In the genomic region with DNA sequence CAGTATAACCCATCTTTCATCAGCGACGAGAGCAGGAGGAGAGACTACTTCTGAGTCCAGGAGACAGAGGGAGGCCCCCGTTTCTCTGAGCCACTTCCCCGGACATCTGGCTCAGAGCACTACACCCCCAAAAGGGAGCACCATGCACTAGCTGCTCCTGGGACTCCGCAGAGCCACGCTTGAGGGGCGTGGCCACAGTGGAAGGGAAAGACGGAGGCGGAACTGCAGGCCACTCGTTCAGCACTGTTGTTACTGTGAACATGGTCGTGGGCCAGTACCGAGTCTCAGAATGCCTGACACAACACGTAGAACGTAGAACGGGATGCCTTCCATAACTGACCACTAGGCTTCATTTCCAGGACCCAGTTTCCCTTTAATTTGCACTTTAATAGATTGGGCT, we compare ENCODE assay signal across 24 mouse cellular contexts. TPM values are rescaled to one million over a fixed set of nuclear protein-coding genes. Genes with fewer than 3 reads are reported as not detected.
A peak's percentile ranks its signal among the peaks of the same experiment; 100 is the strongest.
DNase-seq lines count a peak whose midpoint lies in the region; ATAC-seq and TF ChIP-seq lines count a peak whose summit lies in the region.
"Had no signal": no experiment of that assay in that cellular context is flagged by ENCODE, and none has a peak within 500 bp of the region (broad histone marks: within the 10 kb centered on the region; RNA-seq: fewer than 3 reads in every experiment).

No protein-coding gene starts in this region.

- peak; percentile 11 for DNase-seq in midbrain, embryonic 10.5 days (ENCODE audit: low spot score)
- peak; percentile 43 for DNase-seq in adrenal gland, postnatal 10 days
- no peak for DNase-seq in heart, adult 8-10 months (ENCODE audit: low spot score)
- no peak for DNase-seq in thymus, postnatal 36 days
- no peak for DNase-seq in right cerebral cortex, adult 2 months (ENCODE audit: low spot score in 2 of 2)
- DNase-seq: B cell, adult 2 months; cerebellum, adult 11 months; cerebellum, postnatal 14 days; heart, postnatal 36 days; kidney, adult 2 months; kidney, postnatal 36 days; layer of hippocampus, adult 9-11 months; lung, adult 2 months; midbrain, embryonic 14.5 days; right cerebral cortex, adult 18-20 months; spleen, adult 18-20 months; thymus, postnatal 4 days had no signal

- no peak for TF ChIP-seq CTCF in small intestine, adult 2 months (IDR thresholded peaks at IDR 0.05; ENCODE audit: extremely low read depth, insufficient read length, insufficient replicate concordance, low read depth, low read length)

- peaks cover 36% of the 10 kb centered on the region for H3K4me1 ChIP-seq in midbrain, embryonic 10.5 days
- H3K4me1 ChIP-seq in midbrain, embryonic 16.5 days (ENCODE audit: control insufficient read depth, insufficient read depth, low read length) = peaks cover 11% of the 10 kb centered on the region
- peaks cover 45% of the 10 kb centered on the region; the same call in 1 of the 2 replicates for H3K4me1 ChIP-seq in small intestine, adult 2 months (ENCODE audit: control insufficient read depth, insufficient read depth, insufficient read length, low read length)

- WGBS in midbrain, embryonic 10.5 days = 76% methylated on average over 15 of the region's 15 CpGs
- 77% methylated on average over 15 of the region's 15 CpGs for WGBS in midbrain, embryonic 16.5 days
- 38% methylated on average over 15 of the region's 15 CpGs for WGBS in small intestine, adult 2 months

- H3K9ac ChIP-seq in midbrain, embryonic 16.5 days (ENCODE audit: low read depth, low read length) = no peak overlapping the region
- H3K9ac ChIP-seq: forebrain, embryonic 13.5 days; heart, embryonic 13.5 days; limb, embryonic 13.5 days had no signal

- no peak overlapping the region for H3K4me3 ChIP-seq in midbrain, embryonic 10.5 days
- no peak overlapping the region for H3K4me3 ChIP-seq in midbrain, embryonic 16.5 days (ENCODE audit: low read depth, low read length)
- peak overlapping the region; percentile 58 for H3K4me3 ChIP-seq in small intestine, adult 2 months (ENCODE audit: low read depth, low read length)
- H3K4me3 ChIP-seq: forebrain, embryonic 13.5 days; heart, embryonic 13.5 days; limb, embryonic 13.5 days had no signal

- no peaks in the 10 kb centered on the region for H3K9me3 ChIP-seq in midbrain, embryonic 10.5 days (replicated peaks)
- no peaks in the 10 kb centered on the region for H3K9me3 ChIP-seq in midbrain, embryonic 16.5 days (replicated peaks; ENCODE audit: control insufficient read depth, low read length, poor library complexity, severe bottlenecking)
- H3K9me3 ChIP-seq: forebrain, embryonic 13.5 days; heart, embryonic 13.5 days; limb, embryonic 13.5 days had no signal

- no peak overlapping the region for H3K27ac ChIP-seq in midbrain, embryonic 10.5 days (replicated peaks)
- no peak overlapping the region for H3K27ac ChIP-seq in midbrain, embryonic 16.5 days (ENCODE audit: low read length)
- peak overlapping the region; percentile 100 for H3K27ac ChIP-seq in small intestine, adult 2 months (ENCODE audit: insufficient read depth, low read depth, low read length)
- H3K27ac ChIP-seq: forebrain, embryonic 13.5 days; heart, embryonic 13.5 days; limb, embryonic 13.5 days; macrophage had no signal

- no peak for TF ChIP-seq POLR2A in small intestine, adult 2 months (IDR thresholded peaks at IDR 0.05; ENCODE audit: low read depth, low read length)

- no peak for ATAC-seq in midbrain, embryonic 16.5 days
- ATAC-seq: forebrain, embryonic 13.5 days; hindbrain, embryonic 16.5 days had no signal

- H3K27me3 ChIP-seq in midbrain, embryonic 10.5 days (ENCODE audit: low read depth, poor library complexity, severe bottlenecking) = no peaks in the 10 kb centered on the region
- H3K27me3 ChIP-seq in midbrain, embryonic 16.5 days (ENCODE audit: control insufficient read depth, insufficient read depth, low read depth, low read length) = no peaks in the 10 kb centered on the region
- no peaks in the 10 kb centered on the region for H3K27me3 ChIP-seq in small intestine, adult 2 months (ENCODE audit: control insufficient read depth, insufficient read depth, low read length)
- H3K27me3 ChIP-seq: forebrain, embryonic 13.5 days; heart, embryonic 13.5 days; limb, embryonic 13.5 days had no signal

- no peak overlapping the region for H3K4me2 ChIP-seq in midbrain, embryonic 16.5 days (ENCODE audit: low read length)
- H3K4me2 ChIP-seq: forebrain, embryonic 13.5 days; heart, embryonic 13.5 days; limb, embryonic 13.5 days had no signal

- H3K36me3 ChIP-seq in midbrain, embryonic 10.5 days = peaks cover 59% of the 10 kb centered on the region
- H3K36me3 ChIP-seq in midbrain, embryonic 16.5 days (ENCODE audit: control insufficient read depth, insufficient read depth, low read length) = no peaks in the 10 kb centered on the region
- H3K36me3 ChIP-seq in small intestine, adult 2 months (ENCODE audit: control insufficient read depth, insufficient read depth, low read length) = no peaks in the 10 kb centered on the region

RNA-seq across cellular contexts. Expression of gene Muc13, which starts 27.1 kb away (rescaled TPM):
- 0.10 and 0.15 TPM in 2 replicates for polyA plus RNA-seq in midbrain, embryonic 10.5 days (2016; fragmentation: Nextera tagmentation; extraction: Ambion mirVana)
- polyA plus RNA-seq in midbrain, embryonic 16.5 days (2015; fragmentation: Nextera tagmentation; extraction: Ambion mirVana) = not detected in 2 replicates
- under 1 TPM; 0.09 to 0.18 TPM for total RNA-seq in adrenal gland, postnatal 10 days (2021)
- polyA plus RNA-seq in small intestine, adult 2 months (2012; rRNA removed) = 2,067 and 2,412 TPM in 2 replicates
- total RNA-seq in heart, adult 8-10 months (2022) = under 1 TPM in 2 of 4 experiments, not detected in 2; 0.09 to 0.14 TPM
- polyA plus RNA-seq: forebrain, embryonic 13.5 days; hindbrain, embryonic 16.5 days; midbrain, embryonic 14.5 days had no signal

Comparison
In these comparisons a context has a peak if more than half of its experiments do, and no peak if none do; other contexts are left out.
1. DNase-seq: peak in midbrain, embryonic 10.5 days (single experiment) and adrenal gland, postnatal 10 days (single experiment); none in heart, adult 8-10 months (single experiment), thymus, postnatal 36 days (0 of 2) and right cerebral cortex, adult 2 months (0 of 2).
2. RNA of gene Muc13, which starts 27.1 kb away (polyA plus RNA-seq): 2,067 to 2,412 TPM in small intestine, adult 2 months; 0.10 to 0.15 TPM in midbrain, embryonic 10.5 days and not detected in midbrain, embryonic 16.5 days; every median in the first group is over 1,000 times any median in the second.